Mouse (Mus musculus): ENCODE measurements around the gene Hdac11. TPM values are rescaled to one million over a fixed set of nuclear protein-coding genes. Genes with fewer than 3 reads are reported as not detected.

The Hdac11 gene
- polyA plus RNA-seq, 1 experiment from 2014 or later: 16.3 TPM

DNA sequence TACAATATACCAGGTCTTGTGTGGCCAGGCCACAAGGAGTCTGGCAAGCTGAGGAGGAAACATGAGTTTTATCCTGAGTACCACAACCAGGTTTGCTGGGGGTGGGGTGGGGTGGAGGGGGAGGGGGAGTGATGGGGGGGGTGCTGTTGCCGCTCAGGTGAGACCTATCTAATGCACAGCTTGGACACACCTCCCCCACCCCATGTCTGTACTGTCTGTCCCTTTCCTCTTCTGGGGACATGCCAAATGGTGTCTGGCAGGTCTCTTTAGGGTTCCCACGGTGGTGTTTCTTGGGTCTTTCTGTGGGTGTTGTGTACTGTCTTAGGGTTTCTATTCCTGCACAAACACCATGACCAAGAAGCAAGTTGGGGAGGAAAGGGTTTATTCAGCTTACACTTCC is 4.5 kb downstream of the Hdac11 start:
- H3K4me1 ChIP-seq: peaks cover 54% of the 10 kb centered on the region
- H3K27ac ChIP-seq: 0 out of 2 replicates have a peak overlapping the region, but pooled peaks have one; percentile 56

GRCm38 (mm10) chr6:91161506-91162235 is 5.2 kb downstream of the Hdac11 start:
- Histone ChIP-seq H3K9ac (no peak overlapping the region), H3K27ac (no peak overlapping the region)

More for the DNA sequence above, 4.5 kb downstream of the Hdac11 start:
- Histone ChIP-seq H3K36me3 (replicated peaks) (peaks cover 12% of the 10 kb centered on the region; the same call in 1 of the 2 replicates), H3K4me3 (replicated peaks) (no peak overlapping the region), H3K9me3 (no peaks in the 10 kb centered on the region), H3K9ac (no peak overlapping the region), H3K27me3 (no peaks in the 10 kb centered on the region), H3K4me2 (no peak overlapping the region)
- ATAC-seq (ENCODE audit: low FRiP score): no peak
- 72% methylated on average over 2 of the region's 2 CpGs for WGBS

DNA sequence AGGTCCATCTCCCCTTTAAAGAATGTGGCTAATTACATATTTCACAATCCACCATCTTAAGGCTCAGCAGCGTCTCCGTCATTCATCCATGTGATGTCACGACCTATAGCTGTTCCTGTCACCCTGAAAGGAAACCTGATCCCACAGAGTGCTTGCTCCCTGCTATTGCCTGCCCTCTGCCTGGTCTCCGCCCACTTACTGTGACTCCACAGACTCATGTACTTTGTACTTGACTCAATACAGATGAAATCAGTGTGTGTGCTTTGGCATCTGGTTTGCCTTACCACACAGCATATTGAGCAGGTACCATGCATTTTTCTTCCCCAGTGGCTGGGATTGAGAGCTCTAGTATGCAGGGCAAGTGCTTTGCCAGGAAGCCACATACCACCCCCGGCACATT is 5.8 kb downstream of the Hdac11 start:
- no peak for ATAC-seq (ENCODE audit: low FRiP score)
- H3K4me3 ChIP-seq (replicated peaks): no peak overlapping the region
- no peaks in the 10 kb centered on the region for H3K27me3 ChIP-seq
- H3K36me3 ChIP-seq (replicated peaks): peaks cover 16% of the 10 kb centered on the region; the same call in 1 of the 2 replicates
- H3K9ac ChIP-seq: no peak overlapping the region
- WGBS: 83% methylated on average over 5 of the region's 5 CpGs
- H3K4me2 ChIP-seq: no peak overlapping the region
- H3K4me1 ChIP-seq: peaks cover 43% of the 10 kb centered on the region
- no peaks in the 10 kb centered on the region for H3K9me3 ChIP-seq
- no peak overlapping the region for H3K27ac ChIP-seq

More at GRCm38 (mm10) chr6:91161506-91162235, 5.2 kb downstream of the Hdac11 start:
- Histone ChIP-seq H3K4me3 (replicated peaks) (no peak overlapping the region), H3K9me3 (no peaks in the 10 kb centered on the region), H3K36me3 (replicated peaks) (peaks cover 16% of the 10 kb centered on the region; the same call in 1 of the 2 replicates), H3K27me3 (no peaks in the 10 kb centered on the region), H3K4me2 (no peak overlapping the region), H3K4me1 (peaks cover 48% of the 10 kb centered on the region)
- no peak for ATAC-seq (ENCODE audit: low FRiP score)
- WGBS: 74% methylated on average over 6 of the region's 6 CpGs

GRCm38 (mm10) chr6:91163195-91163911 is 6.9 kb downstream of the Hdac11 start:
- 86% methylated on average over 5 of the region's 5 CpGs for WGBS
- no peak overlapping the region for H3K4me2 ChIP-seq
- no peak overlapping the region for H3K4me3 ChIP-seq (replicated peaks)
- H3K9me3 ChIP-seq: no peaks in the 10 kb centered on the region
- H3K9ac ChIP-seq: no peak overlapping the region
- peaks cover 16% of the 10 kb centered on the region; the same call in 1 of the 2 replicates for H3K36me3 ChIP-seq (replicated peaks)
- no peak overlapping the region for H3K27ac ChIP-seq
- H3K4me1 ChIP-seq: peaks cover 32% of the 10 kb centered on the region
- no peaks in the 10 kb centered on the region for H3K27me3 ChIP-seq
- ATAC-seq (ENCODE audit: low FRiP score): no peak

DNA sequence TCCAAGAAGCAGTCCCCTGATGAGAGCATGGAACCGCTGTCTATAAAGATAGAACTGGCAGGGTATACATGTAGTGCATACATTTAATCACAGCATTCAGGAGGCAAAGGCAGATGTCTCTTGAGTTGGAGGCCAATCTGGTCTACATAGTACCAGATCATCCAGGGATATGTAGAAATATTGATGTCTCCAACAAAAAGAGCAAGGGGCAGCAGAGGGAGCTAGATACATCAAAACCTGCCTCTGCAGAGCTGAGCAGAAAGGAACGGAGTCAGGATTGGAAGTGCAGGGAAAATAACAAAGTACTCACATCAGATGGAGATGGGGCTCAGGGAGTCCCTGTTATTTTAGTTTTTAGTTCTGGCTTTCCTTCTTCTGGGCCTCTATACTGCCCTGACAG is 8.1 kb downstream of the Hdac11 start:
- H3K9ac ChIP-seq: no peak overlapping the region
- peaks cover 20% of the 10 kb centered on the region for H3K4me1 ChIP-seq
- no peak overlapping the region for H3K4me3 ChIP-seq (replicated peaks)
- WGBS: 79% methylated on average over 2 of the region's 2 CpGs
- peaks cover 18% of the 10 kb centered on the region; the same call in 1 of the 2 replicates for H3K36me3 ChIP-seq (replicated peaks)
- no peak overlapping the region for H3K27ac ChIP-seq
- no peaks in the 10 kb centered on the region for H3K27me3 ChIP-seq
- ATAC-seq (ENCODE audit: low FRiP score): no peak
- H3K9me3 ChIP-seq: no peaks in the 10 kb centered on the region
- H3K4me2 ChIP-seq: no peak overlapping the region

GRCm38 (mm10) chr6:91165210-91165609 is 8.7 kb downstream of the Hdac11 start:
- peaks cover 18% of the 10 kb centered on the region; the same call in 1 of the 2 replicates for H3K36me3 ChIP-seq (replicated peaks)
- no peak overlapping the region for H3K4me2 ChIP-seq
- no peak overlapping the region for H3K4me3 ChIP-seq (replicated peaks)
- H3K9ac ChIP-seq: no peak overlapping the region
- H3K4me1 ChIP-seq: peaks cover 15% of the 10 kb centered on the region
- H3K27ac ChIP-seq: no peak overlapping the region
- no peaks in the 10 kb centered on the region for H3K9me3 ChIP-seq
- ATAC-seq (ENCODE audit: low FRiP score): peak; percentile 45
- WGBS: 33% methylated on average over 3 of the region's 3 CpGs
- no peaks in the 10 kb centered on the region for H3K27me3 ChIP-seq

DNA sequence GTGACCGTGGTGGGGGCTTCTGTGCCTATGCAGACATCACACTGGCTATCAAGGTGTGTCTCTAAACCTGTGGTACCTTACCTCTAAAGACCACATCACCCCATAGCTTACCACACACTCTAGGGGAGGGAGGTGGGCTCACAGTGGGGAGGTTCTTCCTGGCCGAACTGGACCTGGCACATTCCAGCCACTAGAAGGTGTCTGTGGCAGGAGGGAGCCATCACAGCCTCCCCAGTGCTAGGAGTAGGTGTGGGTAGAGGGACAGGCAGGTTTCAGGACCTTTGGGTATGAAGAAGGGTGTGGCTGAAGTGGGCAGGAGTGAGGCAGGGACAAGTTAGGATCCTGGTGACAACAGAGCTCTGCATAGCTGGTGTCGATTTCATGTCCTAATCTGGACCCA is 11.4 kb downstream of the Hdac11 start:
- Histone ChIP-seq H3K4me1 (peaks cover 7% of the 10 kb centered on the region), H3K9me3 (no peaks in the 10 kb centered on the region), H3K27me3 (no peaks in the 10 kb centered on the region), H3K27ac (no peak overlapping the region), H3K9ac (no peak overlapping the region), H3K4me3 (replicated peaks) (no peak overlapping the region), H3K36me3 (replicated peaks) (peaks cover 28% of the 10 kb centered on the region), H3K4me2 (no peak overlapping the region)
- ATAC-seq (ENCODE audit: low FRiP score): no peak; the same call in 1 of the 2 replicates
- 67% methylated on average over 3 of the region's 3 CpGs for WGBS

DNA sequence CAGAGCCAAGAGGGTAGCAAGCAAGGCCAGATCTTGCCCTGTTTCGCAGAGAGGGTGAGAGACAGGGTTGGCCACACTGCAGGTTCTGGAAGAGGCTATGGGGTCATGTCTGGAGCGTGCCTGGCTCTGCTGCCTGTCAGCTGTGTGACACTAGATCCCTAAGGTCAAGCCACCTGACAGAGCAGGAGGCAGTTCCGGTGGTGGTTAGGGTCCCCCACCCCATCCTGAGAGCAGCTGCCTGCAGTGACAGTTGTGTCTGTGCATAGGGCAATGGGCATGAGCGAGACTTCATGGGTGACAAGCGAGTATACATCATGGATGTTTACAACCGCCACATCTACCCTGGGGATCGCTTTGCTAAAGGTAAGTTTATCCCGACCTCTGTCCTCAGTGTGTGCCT is 12.7 kb downstream of the Hdac11 start:
- Histone ChIP-seq H3K27me3 (no peaks in the 10 kb centered on the region), H3K27ac (no peak overlapping the region), H3K4me1 (peaks cover 3% of the 10 kb centered on the region), H3K4me3 (replicated peaks) (no peak overlapping the region), H3K36me3 (replicated peaks) (peaks cover 36% of the 10 kb centered on the region), H3K9ac (no peak overlapping the region), H3K9me3 (no peaks in the 10 kb centered on the region), H3K4me2 (no peak overlapping the region)
- WGBS: 93% methylated on average over 8 of the region's 8 CpGs
- ATAC-seq (ENCODE audit: low FRiP score): no peak

DNA sequence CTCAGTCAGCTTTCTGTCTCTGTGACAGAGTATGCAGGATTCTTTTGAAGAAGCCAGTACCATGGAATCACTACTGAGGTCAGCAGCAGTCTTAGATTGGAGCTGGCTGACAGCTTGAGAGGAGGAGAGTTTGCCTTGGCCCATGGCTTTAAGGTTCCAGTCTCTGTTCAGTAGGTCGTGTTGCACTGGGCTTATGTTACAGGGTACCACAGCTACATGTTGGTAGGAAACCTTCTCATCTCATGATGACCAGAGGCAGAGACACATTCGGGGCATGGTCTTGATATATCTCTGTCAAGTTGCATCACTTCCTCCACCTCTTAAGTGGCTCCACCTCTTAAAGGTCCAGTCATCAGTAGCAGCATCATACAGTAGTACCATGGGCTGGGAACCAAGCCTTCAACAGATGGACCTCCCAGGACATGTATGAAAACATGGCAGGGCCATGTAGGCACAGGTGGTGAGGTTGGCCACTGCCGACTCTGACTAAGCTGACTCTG is 15.0 kb downstream of the Hdac11 start:
- H3K27me3 ChIP-seq: no peaks in the 10 kb centered on the region
- no peak overlapping the region for H3K4me3 ChIP-seq (replicated peaks)
- H3K36me3 ChIP-seq (replicated peaks): peaks cover 41% of the 10 kb centered on the region
- ATAC-seq (ENCODE audit: low FRiP score): no peak
- WGBS: 83% methylated on average over 3 of the region's 3 CpGs
- no peaks in the 10 kb centered on the region for H3K4me1 ChIP-seq
- no peak overlapping the region for H3K9ac ChIP-seq
- H3K9me3 ChIP-seq: no peaks in the 10 kb centered on the region
- no peak overlapping the region for H3K27ac ChIP-seq
- H3K4me2 ChIP-seq: no peak overlapping the region

- Histone ChIP-seq H3K4me1 (no peaks in the 10 kb centered on the region), H3K4me2 (no peak overlapping the region), H3K36me3 (replicated peaks) (peaks cover 40% of the 10 kb centered on the region), H3K9ac (no peak overlapping the region), H3K27ac (no peak overlapping the region), H3K9me3 (no peaks in the 10 kb centered on the region), H3K27me3 (no peaks in the 10 kb centered on the region), H3K4me3 (replicated peaks) (no peak overlapping the region)
- 78% methylated on average over 2 of the region's 2 CpGs for WGBS
- ATAC-seq (ENCODE audit: low FRiP score): no peak
These were observed 15.9 kb downstream of the Hdac11 start for GRCm38 (mm10) chr6:91172381-91172780.

DNA sequence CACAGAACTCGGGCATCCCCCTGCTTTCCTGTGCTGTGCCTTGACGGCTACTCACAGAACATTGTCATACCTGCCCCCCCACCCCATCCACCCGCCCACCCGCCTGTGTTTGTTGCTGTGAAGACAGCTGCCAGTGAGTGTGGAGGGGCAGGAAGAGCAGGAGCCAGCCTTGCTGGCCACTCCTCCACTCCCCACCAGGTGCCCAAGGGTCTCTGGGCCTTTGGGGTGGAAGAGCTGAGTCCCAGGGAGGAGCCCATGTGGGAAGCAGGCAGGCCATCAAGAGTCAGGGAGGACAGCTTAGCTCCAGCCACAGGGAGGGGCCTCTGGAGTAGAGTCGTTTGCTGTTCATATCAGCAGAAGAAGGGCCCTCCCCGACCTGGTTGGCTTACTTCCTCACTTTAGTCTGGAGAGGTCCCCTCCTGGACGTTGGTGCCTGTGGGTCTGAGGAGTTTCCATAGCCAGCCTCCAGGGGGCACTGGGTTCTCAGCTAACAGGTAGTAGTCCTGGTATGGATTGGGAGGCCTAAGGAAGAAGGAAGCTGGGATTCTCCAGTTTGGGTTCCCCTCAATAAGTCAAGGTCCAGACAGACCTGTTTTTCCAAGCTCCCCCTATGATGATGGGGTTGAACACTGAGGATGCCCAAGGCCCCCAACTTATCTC is 16.9 kb downstream of the Hdac11 start:
- no peak overlapping the region for H3K9ac ChIP-seq
- ATAC-seq (ENCODE audit: low FRiP score): peak; percentile 55; the same call in 1 of the 2 replicates
- WGBS: 49% methylated on average over 7 of the region's 7 CpGs

DNA sequence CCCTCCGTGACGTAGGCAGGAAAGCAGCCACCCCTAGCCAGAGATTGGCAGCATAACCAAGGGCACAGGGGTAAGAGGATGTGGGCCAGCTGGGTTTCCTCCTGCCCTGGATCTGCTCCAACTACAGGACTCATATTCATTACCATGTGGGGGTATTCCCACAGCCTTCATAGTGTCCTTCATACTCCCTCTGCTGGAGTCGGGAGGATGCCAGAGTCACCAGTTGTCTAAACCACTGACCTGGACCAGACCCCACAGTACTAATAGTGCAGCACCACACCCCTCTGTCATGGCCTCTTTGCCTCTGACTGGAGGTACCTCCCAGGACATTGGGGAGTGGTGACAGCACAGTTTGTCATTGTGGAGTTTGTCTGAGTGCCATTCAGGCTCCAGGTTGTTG is 17.7 kb downstream of the Hdac11 start:
- no peaks in the 10 kb centered on the region for H3K27me3 ChIP-seq
- WGBS: 88% methylated on average over 3 of the region's 3 CpGs

More for the DNA sequence above, 16.9 kb downstream of the Hdac11 start:
- no peak overlapping the region for H3K27ac ChIP-seq
- no peaks in the 10 kb centered on the region for H3K4me1 ChIP-seq
- H3K27me3 ChIP-seq: no peaks in the 10 kb centered on the region
- no peak overlapping the region for H3K4me2 ChIP-seq
- no peak overlapping the region for H3K4me3 ChIP-seq (replicated peaks)
- peaks cover 40% of the 10 kb centered on the region for H3K36me3 ChIP-seq (replicated peaks)
- H3K9me3 ChIP-seq: no peaks in the 10 kb centered on the region

More for the DNA sequence above, 17.7 kb downstream of the Hdac11 start:
- Histone ChIP-seq H3K4me2 (no peak overlapping the region), H3K9me3 (no peaks in the 10 kb centered on the region), H3K36me3 (replicated peaks) (peaks cover 33% of the 10 kb centered on the region), H3K9ac (no peak overlapping the region), H3K4me3 (replicated peaks) (no peak overlapping the region), H3K4me1 (no peaks in the 10 kb centered on the region), H3K27ac (no peak overlapping the region)
- no peak for ATAC-seq (ENCODE audit: low FRiP score)

Data from forebrain, embryonic 12.5 days (tissue).